Mouse (Mus musculus) kidney, adult 2 months (tissue): Measurements from ENCODE around the gene Spats2. TPM values are rescaled to one million over a fixed set of nuclear protein-coding genes. Genes with fewer than 3 reads are reported as not detected.
A peak's percentile ranks its signal among the peaks of the same experiment; 100 is the strongest.

ENCODE experiments used
- DNase-seq: peaks from one replicate; pipeline ENCODE4 v3.0.0; 2021
- H3K27ac ChIP-seq: fragments of 200-500 bp; 2 replicates; pipeline ENCODE4 v1.5.1; 2012; ENCODE audit warnings: low read depth, low read length, control low read depth, inconsistent platforms; ENCODE audit not compliant: insufficient read depth
- H3K27me3 ChIP-seq: fragments of 200-500 bp; replicated peaks from 2 replicates; pipeline ENCODE4 v1.6.1; 2012; ENCODE audit warnings: mild to moderate bottlenecking, moderate library complexity, low read length, inconsistent platforms; ENCODE audit not compliant: control insufficient read depth, insufficient read depth
- H3K36me3 ChIP-seq: fragments of 200-500 bp; 2 replicates; pipeline ENCODE4 v1.6.1; 2012; ENCODE audit warnings: mild to moderate bottlenecking, moderate library complexity, low read length, inconsistent platforms; ENCODE audit not compliant: control insufficient read depth, insufficient read depth
- H3K4me1 ChIP-seq: fragments of 200-500 bp; 2 replicates; pipeline ENCODE4 v1.6.1; 2011; ENCODE audit warnings: low read length; ENCODE audit not compliant: control insufficient read depth, insufficient read depth
- H3K4me3 ChIP-seq: fragments of 200-500 bp; 2 replicates; pipeline ENCODE4 v1.5.1; 2011; ENCODE audit warnings: mild to moderate bottlenecking, low read depth, low read length, control low read depth; ENCODE audit not compliant: insufficient read depth
- CTCF ChIP-seq: fragments of 200-500 bp; conservative IDR thresholded peaks from 2 replicates; pipeline ENCODE4 v1.5.1; 2011; ENCODE audit warnings: low read depth, mild to moderate bottlenecking, control low read depth, low read length, moderate library complexity, mixed read lengths; ENCODE audit not compliant: insufficient read depth, insufficient read length
- POLR2A ChIP-seq: fragments of 200-500 bp; IDR thresholded peaks from one replicate; pipeline ENCODE4 v1.6.1; 2011; ENCODE audit warnings: low read depth, low read length, control low read depth
- WGBS: fragments of 180-500 bp; shearing (Covaris S2); methylation state at CpG from one replicate; pipeline ENCODE4 v1.1.7; 2018; 5-methylcytosine and 5-hydroxymethylcytosine counted together
- polyA plus RNA-seq: library from polyadenylated mRNA; depleted of rRNA; stranded (reverse); fragments of >200 nt; gene quantifications from 2 replicates; pipeline ENCODE4 v1.2.3, GENCODE M21; 2012

Gene Spats2
- polyA plus RNA-seq, 1 experiment = 8.6 TPM

- Histone ChIP-seq H3K27ac (no peak overlapping the region), H3K27me3 (peaks cover 7% of the 10 kb centered on the region), H3K4me3 (no peak overlapping the region), H3K4me1 (no peaks in the 10 kb centered on the region), H3K36me3 (no peaks in the 10 kb centered on the region)
- DNase-seq = no peak
- TF ChIP-seq CTCF (no peak), POLR2A (no peak)
- 4% methylated on average over 22 of the region's 22 CpGs for WGBS
These were observed 99.5 kb downstream of the Spats2 start for GRCm38 (mm10) chr15:99225081-99225810.

GRCm38 (mm10) chr15:99226090-99226489, 100.4 kb downstream of the Spats2 start:
- TF ChIP-seq POLR2A = no peak
- no peak for TF ChIP-seq CTCF
- Histone ChIP-seq H3K4me3 (no peak overlapping the region), H3K4me1 (no peaks in the 10 kb centered on the region), H3K36me3 (no peaks in the 10 kb centered on the region), H3K27ac (no peak overlapping the region), H3K27me3 (peaks cover 7% of the 10 kb centered on the region)
- DNase-seq = no peak
- WGBS = 45% methylated on average over 14 of the region's 14 CpGs

- no peaks in the 10 kb centered on the region for H3K27me3 ChIP-seq
- no peak overlapping the region for H3K4me3 ChIP-seq
- H3K27ac ChIP-seq = no peak overlapping the region
- no peaks in the 10 kb centered on the region for H3K4me1 ChIP-seq
- no peaks in the 10 kb centered on the region for H3K36me3 ChIP-seq
- TF ChIP-seq CTCF (no peak), POLR2A (no peak)
- WGBS = 74% methylated on average over 10 of the region's 10 CpGs
- no peak for DNase-seq
These were observed 106.3 kb downstream of the Spats2 start for GRCm38 (mm10) chr15:99231998-99232397.

GRCm38 (mm10) chr15:99233719-99234118, 108.0 kb downstream of the Spats2 start:
- no peak overlapping the region for H3K27ac ChIP-seq
- H3K36me3 ChIP-seq = no peaks in the 10 kb centered on the region
- TF ChIP-seq POLR2A (no peak), CTCF (no peak)
- H3K4me3 ChIP-seq = no peak overlapping the region
- no peaks in the 10 kb centered on the region for H3K27me3 ChIP-seq
- H3K4me1 ChIP-seq = no peaks in the 10 kb centered on the region
- no peak for DNase-seq
- WGBS = 58% methylated on average over 17 of the region's 17 CpGs

DNA sequence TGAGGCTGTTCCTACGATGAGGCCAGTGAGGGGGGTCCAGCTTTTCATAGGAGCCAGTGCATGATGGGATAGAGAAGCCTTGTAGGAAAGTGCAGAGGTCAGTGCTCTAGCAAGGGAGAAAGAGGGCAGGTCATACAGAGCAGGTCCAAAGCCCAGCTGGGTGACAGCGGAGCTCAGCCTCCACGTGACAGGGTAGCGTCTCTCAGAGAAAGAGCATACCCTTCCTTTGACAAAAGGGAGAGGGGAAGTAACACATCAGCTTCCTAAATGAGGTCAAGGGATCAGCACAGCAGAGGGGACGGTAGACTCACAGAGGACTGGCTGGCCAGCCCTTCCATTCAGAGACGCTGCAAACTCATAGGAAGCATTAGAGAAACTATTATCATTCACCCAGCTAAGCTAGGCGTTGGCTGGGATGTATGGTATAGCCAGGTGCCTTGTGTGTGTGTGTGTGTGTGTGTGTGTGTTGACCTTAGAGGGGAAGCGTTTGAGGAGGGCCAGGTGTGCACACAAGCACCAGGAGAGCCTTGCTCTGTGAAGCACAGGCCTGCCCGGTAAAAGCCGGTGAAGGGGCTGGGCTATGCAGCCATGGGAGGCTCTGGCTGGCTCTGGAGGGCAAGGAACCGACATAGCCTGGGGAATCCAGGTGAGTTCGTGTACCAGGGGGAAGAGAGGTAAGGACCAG, 108.8 kb downstream of the Spats2 start:
- 57% methylated on average over 12 of the region's 12 CpGs for WGBS
- H3K4me3 ChIP-seq = no peak overlapping the region
- H3K27ac ChIP-seq = no peak overlapping the region
- TF ChIP-seq POLR2A = no peak
- no peak for TF ChIP-seq CTCF
- no peak for DNase-seq
- no peaks in the 10 kb centered on the region for H3K4me1 ChIP-seq
- no peaks in the 10 kb centered on the region for H3K36me3 ChIP-seq
- H3K27me3 ChIP-seq = no peaks in the 10 kb centered on the region

GRCm38 (mm10) chr15:99238006-99238405, 112.3 kb downstream of the Spats2 start:
- Histone ChIP-seq H3K4me1 (no peaks in the 10 kb centered on the region), H3K27me3 (no peaks in the 10 kb centered on the region), H3K27ac (no peak overlapping the region), H3K4me3 (no peak overlapping the region), H3K36me3 (no peaks in the 10 kb centered on the region)
- TF ChIP-seq CTCF (no peak), POLR2A (no peak)
- no peak for DNase-seq
- WGBS = 65% methylated on average over 11 of the region's 11 CpGs

DNA sequence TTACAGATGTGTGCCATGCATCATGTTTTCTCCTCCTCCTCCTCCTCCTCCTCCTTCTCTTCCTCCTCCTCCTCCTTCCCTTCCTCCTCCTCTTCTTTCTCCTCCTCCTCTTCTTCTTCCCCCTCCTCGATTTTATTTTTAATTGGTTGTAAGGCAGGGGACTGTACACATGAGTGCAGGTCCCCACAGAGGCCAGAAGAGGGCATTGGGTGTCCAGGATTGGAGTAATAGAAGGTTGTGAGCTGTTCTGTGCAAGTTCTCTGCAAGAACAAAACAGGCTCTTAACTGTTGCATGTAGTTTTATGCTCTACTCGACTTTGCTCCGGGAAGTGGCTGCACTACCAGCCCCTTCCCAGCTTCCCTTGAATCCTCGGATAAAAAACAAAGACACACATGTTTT, 114.4 kb downstream of the Spats2 start:
- Histone ChIP-seq H3K36me3 (no peaks in the 10 kb centered on the region), H3K27ac (no peak overlapping the region), H3K4me1 (no peaks in the 10 kb centered on the region), H3K4me3 (no peak overlapping the region), H3K27me3 (no peaks in the 10 kb centered on the region)
- TF ChIP-seq POLR2A (no peak), CTCF (peak; percentile 48)
- DNase-seq = no peak
- 71% methylated on average over 4 of the region's 4 CpGs for WGBS
